Mouse (Mus musculus) kidney, postnatal 36 days (tissue): Measurements from ENCODE around the gene Brox.
"Not testable (repeated sequence)": the region's sequence is repeated elsewhere in the genome, so short reads cannot be mapped to it uniquely, and the experiment has no call there.

Experiments used
- DNase-seq, 2 experiments: peaks; one replicate each; pipeline ENCODE4 v3.0.0; 2021 to 2022; ENCODE audit warnings: mixed read lengths in 2 of 2

The Brox gene

DNA sequence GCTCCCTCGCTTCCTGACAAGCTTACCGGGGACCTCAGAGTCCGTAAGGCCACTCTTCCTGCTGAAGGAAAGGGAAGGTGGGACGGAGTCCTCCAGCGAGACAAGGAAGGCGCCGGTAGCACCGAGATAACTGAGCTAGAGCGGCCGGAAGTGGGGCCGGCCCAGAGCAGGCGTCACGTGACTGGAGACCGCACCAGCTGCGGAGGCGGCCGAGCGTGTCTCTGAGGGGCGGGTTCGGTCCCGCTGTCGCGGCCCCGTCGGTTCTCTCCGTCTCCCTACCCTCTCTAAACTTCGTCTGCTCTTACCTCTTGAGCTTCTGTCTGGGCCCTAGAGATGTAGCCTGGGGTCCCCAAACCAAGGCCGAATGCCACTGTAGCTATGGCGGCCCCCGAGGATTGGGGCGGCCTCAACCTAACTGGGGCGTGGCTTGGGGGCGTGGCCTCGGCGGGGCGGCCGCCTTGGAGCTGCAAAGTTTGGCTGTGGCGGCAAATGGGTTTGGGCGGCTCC is at the start of gene Brox:
Gene Brox (minus strand): TSS at position 393 of the 507 bp plus-strand sequence.
- DNase-seq = peak; percentile 96 to 99

DNA sequence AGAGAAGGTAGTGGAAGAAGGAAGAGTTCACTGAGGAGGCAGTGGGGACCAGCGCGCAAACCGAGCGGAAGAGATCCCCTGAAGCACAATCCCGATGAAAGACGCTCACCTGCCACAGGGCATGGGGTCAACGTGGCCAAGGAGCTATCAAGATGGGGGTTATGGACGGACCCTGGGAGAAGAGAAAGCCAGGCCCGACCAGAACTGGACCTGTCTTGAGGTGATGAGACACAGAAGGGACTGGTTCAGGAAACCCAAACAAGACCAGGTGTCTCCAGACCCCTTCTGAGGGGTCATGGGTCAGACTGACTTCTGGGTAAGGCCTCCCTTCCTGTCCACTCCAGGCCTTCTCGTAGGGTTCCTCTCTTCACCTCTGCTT is 48.7 kb upstream of the Brox start:
- DNase-seq = no peak

DNA sequence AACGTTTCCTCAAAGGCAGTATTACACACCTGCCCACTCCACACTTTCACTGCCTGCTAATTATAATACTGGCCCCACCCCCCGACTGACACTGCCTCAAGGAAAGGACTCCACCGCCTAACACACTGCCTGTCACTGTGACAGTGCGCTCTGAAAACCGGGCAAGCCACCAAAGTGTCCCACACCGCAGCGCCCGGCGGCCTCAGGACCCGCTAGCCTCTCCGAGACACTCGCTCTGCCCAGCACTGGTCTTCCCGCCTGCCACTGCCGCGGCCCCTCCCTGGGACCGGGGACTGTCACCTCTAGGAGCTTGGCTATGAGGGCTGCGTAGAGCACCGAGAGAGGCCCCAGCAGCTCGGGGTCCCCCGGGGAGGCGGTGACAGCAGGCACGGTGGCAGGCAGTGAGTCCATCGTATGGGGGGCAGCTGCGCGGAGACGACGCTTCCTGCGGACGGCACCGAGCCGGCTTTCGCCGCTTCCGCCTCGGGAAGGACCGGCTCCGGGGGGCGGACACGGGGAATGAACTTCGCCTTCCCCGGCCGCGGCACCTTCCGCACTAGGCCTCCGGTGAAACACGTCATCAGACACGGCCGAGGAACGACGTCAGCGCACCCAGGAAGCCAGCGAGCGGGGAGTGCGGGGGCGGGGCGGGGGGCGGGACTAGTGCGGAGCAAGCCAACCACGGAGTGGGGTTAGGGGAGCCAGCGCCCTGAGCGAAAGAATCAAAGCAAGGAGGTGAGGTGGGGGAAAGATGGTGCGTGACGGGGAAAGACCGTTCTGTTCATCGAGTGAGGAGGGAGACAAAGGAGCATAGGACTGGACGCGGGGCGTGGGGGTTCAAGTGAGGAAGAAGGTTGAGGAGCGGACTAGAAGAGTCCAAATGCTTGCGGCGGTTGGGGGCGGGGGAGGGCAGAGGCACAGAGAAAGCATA is 48.1 kb upstream of the Brox start:
- DNase-seq = peak; percentile 94 to 96

DNA sequence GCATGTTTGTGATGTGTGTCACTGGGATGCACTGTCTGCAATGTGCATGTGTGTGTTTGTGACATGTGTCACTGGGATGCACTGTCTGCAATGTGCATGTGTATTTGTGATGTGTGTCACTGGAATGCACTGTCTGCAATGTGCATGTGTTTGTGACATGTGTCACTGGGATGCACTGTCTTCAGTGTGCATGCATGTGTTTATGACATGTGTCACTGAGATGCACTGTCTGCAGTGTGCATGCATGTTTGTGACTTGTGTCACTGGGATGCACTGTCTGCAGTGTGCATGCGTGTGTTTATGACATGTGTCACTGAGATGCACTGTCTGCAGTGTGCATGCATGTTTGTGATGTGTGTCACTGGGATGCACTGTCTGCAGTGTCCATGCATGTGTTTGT is 45.8 kb upstream of the Brox start:
- not testable (repeated sequence) for DNase-seq

DNA sequence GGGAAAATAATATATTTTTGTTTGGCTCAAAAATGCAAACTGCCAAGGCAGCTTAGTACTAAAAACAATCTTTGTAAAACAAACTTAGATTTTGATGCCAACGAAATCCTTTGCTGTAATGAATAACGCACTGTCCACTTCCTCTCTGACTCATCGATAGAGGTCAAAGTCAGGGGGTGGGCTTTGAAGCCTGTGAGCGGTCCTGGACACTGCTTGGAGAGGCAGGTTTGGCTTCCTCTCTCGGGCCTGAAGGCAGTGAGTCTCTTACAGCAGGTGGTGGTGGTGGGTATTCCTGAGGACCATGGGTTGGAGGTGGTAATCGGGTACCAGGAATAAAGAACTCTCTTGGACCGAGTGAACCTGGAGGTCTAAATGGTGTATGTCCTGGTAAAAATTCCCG is 30.1 kb upstream of the Brox start:
- DNase-seq = no peak

DNA sequence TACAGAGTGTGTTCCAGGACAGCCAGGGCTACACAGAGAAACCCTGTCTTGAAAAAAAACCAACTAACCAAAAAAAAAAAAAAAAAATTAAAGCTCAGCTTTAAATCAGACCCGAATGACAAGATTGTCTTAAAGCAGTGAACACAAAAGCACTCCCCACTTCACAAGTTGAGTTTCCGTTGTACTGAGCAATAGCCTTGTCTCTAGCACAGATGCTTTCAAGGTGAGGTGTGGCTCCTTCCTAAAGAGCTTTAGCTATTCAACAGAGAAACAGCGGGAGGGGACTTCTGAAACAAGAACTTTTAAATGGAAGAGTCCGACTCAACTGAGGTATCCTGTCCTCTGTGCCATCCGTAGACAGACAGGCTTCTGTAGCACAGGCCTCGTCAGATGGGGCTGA is 27.4 kb upstream of the Brox start:
- no peak for DNase-seq

DNA sequence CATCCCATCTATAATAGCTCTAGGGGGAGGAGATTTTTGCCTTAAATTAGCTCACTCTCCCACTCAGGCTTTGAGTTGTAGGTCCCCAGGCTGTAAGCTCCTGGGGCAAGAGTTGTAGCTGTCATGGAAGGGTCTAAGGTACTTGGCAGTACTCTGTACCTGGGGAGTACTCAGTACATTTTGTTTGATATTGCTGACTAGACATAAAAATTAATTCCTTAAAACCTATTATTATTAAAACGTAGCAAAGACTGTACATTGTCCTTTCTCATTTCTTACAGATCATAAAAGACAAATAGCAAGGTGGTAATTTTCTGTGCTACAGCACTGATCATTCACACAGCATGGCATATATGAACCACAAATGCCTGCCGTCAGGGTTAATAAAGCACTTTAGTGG is 26.9 kb upstream of the Brox start:
- no peak for DNase-seq

DNA sequence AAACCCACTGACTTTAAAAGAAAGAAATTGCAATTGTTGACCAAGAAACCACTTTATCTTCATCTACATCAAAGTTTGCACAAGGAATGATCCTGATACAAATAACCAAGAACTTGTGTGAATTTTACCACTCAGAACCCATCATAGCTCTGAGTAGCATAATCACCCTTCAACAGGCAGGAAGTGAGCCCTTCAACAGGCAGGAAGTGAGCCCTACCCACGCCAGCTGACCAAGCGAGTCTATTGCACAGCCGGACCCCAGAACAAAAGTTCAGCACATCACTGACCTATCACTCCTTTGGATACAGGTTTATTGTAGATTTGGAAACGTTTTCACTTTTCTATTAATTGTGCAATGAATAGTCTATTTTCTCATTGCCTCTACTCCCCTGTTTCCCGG is 25.4 kb upstream of the Brox start:
- DNase-seq = not testable (repeated sequence)

DNA sequence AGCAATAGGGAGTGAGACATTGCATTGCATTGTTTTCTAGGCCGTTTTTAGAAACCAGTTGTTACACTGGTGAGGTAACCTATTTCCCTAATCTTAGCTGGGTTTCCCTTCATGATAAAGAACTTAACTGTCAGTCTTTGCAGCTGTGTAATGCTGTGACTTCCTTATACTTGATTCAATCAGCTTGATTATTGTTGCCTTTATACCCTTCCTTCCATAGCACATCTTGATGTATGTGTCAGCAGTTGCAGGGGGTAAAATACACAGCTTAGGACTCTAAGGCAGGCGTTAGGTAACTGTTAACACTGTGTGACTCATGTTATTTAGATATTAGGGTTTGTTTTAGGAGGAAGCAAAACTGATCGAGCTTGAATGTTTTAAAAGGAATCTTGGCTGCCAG is 23.6 kb upstream of the Brox start:
- DNase-seq = no peak

DNA sequence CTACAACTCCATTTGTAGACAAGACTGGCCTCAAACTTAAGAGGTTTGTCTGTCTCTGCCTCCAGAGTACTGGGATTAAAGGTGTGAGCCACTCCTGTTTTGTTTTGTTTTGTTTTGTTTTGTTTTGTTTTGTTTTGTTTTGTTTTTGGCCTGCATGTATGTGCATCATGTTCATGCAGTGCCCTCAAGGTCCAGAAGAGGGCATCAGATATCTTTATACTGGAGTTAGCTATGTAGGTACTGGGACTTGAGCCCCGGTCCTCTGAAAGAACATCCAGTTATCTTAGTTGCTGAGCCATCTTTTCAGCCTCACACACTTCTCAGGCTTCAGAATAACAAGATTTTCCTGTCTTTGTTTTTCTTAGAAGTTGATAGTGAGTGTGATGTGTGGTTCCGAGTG is 18.7 kb upstream of the Brox start:
- peak in 1 of 2 experiments; percentile 53 for DNase-seq

DNA sequence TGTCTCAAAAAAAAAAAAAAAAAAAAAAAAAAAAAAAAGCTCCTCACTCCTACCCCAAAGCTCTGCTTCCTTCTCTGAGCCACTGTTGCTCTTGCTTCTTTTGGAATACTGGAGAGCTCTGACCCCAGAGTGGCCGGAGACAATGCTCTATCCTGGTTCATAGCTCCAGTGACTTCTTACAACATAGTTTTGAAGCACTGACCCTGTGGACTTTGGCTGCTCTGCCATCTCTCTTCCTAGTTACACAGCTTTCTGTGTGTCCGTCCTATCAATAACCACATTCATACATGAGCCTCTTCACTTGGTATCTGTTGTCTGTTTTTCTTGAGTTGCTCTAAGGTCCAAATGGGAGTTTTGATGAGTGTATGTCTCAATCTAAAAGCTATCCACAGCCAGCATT is 15.0 kb upstream of the Brox start:
- DNase-seq = no peak

DNA sequence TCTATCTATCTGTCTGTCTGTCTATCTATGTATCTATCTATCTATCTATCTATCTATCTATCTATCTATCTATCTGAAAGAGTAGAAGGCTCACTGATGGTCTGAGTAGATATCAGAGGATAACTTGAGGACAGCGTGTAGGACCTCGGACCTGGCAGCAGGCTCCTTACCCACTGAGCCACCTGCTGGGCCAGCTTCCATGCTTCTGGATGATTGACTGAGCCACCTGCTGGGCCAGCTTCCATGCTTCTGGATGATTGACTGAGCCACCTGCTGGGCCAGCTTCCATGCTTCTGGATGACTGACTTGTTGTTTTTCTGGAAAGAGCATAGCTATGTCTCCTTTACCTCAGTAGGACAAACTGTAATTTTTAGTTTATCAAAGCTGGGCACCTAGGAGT is 12.5 kb upstream of the Brox start:
- not testable (repeated sequence) for DNase-seq

DNA sequence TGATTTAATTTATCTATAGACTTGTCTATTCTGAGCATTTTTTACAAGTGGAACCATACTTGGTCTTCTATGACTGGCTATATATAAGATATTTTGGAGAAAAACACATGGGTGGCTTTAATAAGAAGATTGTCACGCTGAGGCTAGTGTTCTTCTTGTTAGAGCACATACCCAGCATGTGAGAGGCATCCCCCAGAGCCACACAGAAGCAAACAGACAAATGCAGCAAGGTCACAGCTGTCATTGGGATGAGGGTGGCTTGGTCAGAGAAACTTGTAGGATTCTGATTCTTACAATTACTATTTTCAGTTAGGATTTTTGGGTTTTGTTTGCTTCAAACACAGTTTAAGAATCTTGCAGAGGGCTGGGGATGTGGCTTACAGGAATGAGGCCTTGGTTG is 11.4 kb upstream of the Brox start:
- no peak for DNase-seq

DNA sequence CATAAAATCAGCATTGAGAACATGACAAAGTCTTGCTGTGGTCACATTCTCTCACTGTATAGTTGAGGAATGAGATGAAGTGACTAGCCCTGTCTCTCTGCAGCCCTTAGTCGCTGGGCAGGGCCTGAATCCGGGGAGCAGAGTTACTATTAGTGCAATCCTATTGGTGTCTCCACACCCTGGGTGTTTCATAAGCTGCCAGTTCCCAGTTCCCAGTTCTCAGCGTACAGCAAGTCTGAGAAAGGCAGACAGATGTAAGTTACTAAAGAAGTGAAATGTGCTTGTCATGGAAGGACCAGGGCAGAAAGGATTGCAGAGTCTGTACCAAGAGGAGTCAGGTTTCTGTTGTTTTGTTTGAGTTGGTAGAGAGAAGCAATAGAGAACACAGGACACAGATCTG is 10.5 kb upstream of the Brox start:
- no peak for DNase-seq

DNA sequence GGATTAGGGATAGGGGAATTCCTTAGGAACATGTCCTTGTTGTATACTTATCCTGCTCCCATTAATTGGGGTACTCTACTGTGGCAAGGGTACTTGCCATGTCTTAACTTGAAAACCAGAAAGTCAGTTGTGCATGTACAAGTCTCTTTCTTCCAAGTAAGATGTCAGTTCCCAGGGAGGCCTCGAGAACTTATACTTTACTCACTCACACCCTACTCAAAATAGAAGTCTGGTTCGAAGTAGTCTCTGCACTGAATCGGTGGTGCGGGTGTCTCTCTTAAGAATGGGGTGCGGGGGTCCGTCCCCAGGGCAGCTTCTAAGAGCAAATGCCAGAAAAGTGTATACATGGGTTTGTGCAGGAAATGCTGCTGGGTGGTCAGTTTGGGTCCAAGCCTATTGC is 2.1 kb upstream of the Brox start:
- peak; percentile 86 to 91 for DNase-seq

DNA sequence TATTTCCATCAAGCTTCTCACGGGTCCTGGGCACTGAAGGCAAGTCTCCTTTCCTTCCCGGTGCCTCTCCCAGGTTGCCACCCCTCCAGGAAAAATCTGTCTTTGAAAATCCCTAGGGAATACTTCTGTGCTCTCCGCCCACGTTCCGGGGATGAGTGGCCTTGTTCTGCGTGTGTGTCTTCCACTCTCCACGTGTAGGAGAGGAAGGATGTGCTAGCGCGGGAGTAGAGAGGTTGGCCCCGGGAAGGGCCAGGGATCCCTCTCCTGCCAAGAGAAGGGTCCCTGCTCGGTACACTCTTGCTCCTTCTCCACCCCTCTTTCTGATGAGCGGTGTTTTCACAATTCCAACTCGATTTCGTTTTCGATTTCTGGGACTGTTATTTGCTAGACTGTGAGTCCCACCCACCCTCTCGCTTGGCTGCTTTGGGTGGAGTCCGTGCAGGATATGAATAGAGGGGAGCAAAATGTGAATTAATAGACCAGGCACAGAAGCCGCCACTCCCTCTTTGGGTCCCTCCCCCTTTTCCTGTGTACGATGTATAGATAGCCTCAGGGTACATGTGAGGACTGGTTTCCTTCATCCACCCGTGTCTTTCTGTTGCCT is 919 bp upstream of the Brox start:
- peak; percentile 35 to 38 for DNase-seq

DNA sequence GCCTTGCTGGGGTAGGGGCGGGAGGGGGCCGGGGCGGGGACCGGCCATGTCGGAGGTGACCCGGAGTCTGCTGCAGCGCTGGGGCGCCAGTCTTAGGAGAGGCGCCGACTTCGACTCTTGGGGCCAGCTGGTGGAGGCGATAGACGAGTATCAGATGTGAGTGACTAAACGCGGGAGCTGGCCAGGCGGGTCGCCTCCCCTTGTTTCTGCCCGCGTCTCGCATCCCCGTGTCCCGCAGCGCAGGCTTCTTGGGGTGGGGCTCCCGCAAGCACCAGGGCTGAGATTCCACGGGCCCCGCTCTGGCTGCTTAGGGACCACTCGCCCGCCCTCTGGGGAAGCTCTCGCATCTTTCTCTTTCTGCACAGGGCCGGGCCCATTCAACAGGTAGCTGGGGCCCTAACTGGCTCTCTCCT is 410 bp upstream of the Brox start:
- DNase-seq = no peak

DNA sequence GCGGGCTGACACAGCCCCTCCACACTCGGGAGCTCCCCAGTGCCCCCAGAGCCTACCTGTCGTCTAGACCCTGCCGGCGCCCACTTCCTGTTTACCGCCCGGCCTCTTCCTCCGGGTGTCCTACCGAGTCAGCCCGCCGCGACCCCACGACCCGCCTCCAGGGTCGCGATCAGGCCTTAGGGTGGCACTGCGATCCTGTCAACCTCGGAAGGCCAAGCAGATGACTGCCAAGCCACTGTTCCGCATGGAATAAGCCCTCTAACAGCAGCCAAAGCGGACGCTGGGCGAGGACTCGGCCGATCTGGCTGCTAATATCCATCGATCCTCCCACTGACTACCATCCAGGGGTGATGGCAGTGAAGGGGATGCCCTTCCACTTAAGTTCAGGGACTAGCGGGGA is 604 bp downstream of the Brox start, which contains the start of gene Aida:
Gene Aida (plus strand): TSS at position 126 of the 400 bp plus-strand sequence.
- peak; percentile 34 to 62 for DNase-seq

DNA sequence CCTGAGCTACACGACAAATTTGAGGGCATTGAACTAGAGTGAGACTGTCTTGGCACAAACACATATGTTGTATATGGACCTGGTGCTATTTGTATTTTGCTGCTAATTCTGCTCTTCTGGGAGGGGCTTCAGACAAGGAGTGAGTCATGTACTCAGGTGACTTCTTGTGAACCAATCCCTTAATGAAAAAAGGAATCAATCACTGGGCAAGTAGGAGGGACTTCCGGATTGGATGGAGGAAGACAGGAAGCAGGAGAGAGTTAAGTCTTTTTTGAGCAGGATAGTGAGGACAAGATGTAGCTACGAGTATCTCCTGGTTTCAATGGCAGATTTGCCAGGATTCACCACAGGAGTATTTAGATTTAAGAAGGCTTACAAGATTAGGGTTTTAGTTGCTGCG is 7.5 kb downstream of the Brox start:
- no peak for DNase-seq

DNA sequence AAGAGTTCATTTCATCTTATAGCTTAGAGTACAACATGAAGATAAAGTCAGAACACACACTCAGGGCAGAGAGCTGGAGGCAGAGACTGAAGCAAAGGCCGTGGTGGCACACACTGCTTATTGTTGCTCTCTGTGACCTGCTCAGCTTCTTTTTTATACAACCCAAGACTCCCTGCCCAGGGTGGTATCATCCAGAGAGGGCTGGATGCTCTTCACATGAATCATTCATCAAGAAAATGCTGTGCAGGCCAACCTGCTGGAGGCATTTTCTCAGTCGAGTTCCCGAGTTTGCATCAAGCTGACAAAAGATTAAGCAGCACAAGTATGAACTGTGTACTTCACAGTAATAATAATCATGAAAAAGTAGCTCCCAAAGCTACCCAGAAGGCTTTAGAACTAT is 8.7 kb downstream of the Brox start:
- no peak for DNase-seq

DNA sequence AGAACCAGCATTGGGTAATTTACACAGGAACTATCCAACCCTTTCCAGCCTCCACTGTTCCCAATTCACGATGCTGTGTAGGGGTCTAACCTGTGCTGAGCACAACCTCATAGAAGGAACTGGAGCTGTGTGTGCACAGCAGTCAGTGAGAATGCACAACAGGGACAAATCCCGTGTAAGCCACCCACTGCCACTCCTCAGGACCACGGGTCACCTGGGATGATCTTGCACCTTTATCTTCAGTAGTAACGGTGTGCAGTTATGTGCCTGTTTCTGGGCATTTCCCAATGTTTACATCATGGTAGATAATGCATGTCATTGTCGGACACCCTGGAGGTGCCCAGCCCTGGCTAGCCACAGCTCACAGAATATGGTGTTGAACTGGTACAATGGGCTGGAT is 21.3 kb downstream of the Brox start:
- DNase-seq = no peak

DNA sequence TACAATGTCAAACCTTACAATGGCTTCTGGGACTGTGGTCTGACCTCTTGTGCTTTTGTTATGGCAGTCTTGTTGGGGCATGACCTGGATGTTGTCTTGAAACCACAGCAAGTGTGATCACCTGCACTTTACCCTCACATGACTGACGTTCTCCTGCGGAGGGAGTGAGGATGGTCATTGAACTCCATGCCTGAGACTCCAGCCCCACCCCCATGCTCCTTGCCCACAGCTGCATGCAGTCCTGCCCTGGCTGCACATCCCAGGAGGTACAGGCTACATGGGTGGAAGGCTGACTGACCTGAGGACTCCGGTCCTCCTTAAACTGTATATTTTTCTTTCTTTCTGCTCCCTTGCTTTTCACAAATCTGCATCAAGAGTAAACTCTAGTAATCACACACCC is 22.7 kb downstream of the Brox start:
- peak; percentile 76 to 86 for DNase-seq

DNA sequence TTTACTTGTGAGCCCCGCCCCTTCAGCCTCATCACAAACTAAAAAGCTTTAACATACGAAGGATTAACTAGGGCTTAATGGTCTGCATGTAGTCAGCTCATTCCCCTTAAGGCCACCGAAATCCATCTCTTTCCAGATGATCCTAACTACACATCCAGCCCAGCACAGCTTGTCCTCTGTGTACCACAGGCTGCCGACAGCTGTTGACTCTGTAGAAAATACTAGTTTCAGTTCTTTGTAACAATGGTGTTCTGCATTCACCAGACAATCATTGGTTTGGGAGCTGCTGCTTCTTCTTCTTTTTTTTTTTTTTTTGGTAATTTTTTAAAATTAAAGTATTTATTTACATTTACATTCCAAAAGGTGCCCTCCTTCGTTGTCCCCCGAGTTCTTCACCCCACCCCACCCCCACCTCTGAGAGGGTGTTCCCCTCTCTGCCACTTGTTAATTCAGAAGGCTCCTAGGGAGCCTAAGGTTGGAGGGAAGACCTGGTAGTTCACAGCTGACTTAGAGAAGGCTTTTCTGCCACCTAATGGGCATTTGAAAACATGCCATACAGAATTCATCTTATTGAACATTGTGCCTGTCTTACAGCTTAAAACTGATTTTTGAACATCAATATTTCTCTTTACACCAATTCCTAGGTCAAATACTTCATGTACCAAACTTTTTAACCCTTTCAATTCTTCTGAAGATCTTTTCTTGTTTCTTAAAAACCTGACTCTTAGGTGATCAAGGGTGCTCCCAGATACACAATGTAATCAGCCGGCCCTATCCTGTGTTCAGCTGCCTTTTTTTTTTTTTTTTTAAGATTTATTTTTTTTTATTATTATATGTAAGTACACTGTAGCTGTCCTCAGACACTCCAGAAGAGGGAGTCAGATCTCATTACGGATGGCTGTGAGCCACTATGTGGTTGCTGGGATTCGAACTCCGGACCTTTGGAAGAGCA is 23.9 kb downstream of the Brox start:
- DNase-seq = no peak
